Mouse (Mus musculus) cortical plate, adult 2 months (tissue): ENCODE measurements around the gene Atm.

Experiments
- CTCF ChIP-seq: fragments of 200-500 bp; IDR thresholded peaks from 2 replicates; pipeline ENCODE4 v1.5.1; 2011; ENCODE audit warnings: mild to moderate bottlenecking, control low read depth, low read length; ENCODE audit not compliant: insufficient read depth; ENCODE audit errors: extremely low read depth
- POLR2A ChIP-seq: fragments of 200-500 bp; IDR thresholded peaks from 2 replicates; pipeline ENCODE4 v1.6.1; 2011; ENCODE audit warnings: mild to moderate bottlenecking, low read length, control low read depth; ENCODE audit not compliant: insufficient read depth; ENCODE audit errors: extremely low read depth

DNA sequence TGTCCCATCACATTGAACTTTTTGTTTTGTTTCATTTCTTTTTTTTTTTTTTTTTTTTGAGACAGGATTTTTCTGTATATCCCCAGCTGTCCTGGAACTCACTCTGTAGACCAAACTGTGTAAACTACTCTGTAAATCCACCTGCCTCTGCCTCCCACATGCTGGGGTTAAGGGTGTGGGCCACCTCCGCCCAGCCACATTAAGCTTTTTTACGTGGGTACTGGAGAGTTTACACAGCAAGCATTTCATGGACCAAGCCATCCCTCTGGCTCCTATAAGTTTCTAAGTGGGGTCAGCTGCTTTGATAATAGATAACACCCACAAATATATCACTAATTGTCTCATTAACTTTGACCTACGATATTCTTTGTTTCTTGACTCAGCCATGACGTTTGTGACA is 128.0 kb downstream of the Atm start:
- no peak for TF ChIP-seq CTCF
- no peak for TF ChIP-seq POLR2A
